Mouse (Mus musculus) embryo, embryonic 11.5 days (tissue): ENCODE measurements at regions not wholly inside any gene's neighbourhood (a gene's known extent, or its start where the extent isn't known, plus 50 kb on each side); places are given as distances from the start of the nearest gene placed in this dataset.

Source experiments
- DNase-seq: peaks from one replicate; pipeline ENCODE4 v3.0.0-alpha.2; 2012; ENCODE audit warnings: low read depth, low spot score

DNA sequence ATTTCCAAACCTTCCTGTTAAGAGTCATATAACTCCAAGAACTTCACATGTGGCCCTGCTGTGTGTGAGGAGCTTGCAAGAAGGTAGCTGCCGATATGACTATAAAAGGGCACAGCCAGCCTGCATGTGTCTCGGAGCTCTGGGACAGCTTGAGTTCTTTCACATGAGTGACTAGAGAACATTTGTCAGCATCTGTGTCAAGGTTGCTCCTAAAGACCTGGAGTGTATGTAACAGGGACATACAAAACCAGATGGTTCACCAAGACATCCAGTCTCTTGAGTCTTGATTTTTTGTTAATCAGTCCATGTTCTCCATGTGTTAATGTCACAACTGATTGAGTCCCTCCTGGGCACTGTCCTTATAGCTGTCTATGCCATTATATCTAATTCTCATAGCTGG, 126.2 kb upstream of the Pcsk2 start:
- DNase-seq = no peak

DNA sequence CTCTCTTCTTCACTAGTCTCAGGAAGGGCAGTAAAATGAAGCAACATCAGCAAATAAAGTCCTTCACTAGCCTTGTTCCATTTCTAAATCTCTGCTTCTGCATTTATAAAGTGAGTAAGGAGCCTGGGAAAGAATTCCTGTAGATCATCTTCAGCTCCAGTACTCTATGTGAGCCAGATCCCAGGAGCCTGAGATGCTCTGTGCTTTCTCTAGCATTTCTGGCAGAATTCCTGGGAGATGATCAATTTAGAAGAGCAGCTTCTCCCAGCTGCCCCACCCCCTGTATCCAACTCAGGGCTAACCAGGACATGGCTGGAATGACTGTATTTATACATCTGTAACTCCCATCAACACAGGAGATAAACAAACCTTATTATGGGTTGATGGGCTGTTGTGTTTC, 95.3 kb upstream of the Pcsk2 start:
- no peak for DNase-seq

DNA sequence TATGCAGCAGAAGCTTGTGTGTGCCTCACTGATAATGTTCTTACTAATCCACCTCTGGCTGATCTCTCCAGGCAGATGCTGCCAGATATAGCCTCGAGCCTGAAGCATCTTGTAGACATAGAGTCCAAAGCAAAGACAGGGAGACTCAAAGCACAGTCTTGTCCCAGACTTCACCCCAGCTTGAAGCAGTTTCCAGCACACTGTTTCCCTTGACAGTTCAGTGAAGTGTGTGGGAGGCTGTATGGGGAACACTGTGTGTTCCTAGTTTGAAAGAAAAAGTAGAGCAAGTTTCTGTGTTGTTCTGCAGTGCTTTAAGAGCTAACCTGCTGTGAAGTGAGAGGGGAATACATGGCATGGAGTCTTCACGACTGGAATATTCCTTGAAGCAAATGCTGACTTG, 94.7 kb upstream of the Pcsk2 start:
- DNase-seq = no peak

DNA sequence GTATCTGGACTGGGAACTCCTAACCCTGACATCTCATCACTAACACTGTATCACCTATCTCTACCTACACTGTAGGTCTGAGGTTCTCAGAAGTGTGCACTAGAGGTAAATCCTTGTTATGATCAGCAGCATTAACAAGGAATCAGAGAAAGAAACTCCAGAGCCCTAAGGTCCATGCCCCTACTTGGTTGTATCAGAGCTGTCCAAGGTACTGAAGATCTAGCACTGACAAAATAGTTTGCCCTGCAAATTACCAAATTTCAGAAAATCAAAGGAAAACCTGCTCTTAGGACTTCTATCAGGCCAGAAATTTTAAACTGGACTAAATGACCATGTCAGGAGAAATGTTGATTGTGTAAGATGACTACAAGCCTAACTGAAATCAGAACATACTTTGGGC, 94.3 kb upstream of the Pcsk2 start:
- peak; percentile 13 for DNase-seq

DNA sequence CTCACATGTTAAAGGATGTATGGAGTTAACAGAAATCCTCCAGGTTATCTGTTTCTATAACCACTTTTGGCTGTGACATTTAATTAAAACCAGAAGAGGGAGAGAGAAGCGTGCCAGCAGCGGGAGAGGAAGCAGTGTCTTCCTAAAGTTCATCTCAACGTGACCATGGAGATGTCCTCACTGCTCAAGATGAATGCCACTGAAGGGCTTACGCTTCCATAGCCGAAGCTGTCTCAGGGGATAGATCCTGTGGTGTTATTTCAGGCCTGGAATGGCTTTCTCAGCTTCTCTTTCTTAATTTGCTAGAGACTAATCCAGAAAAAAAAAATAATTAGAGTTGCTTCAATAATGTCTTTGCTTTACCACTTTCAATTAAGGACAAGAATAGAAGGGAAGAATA, 78.0 kb upstream of the Pcsk2 start:
- no peak for DNase-seq

- DNase-seq = no peak
Observed at GRCm38 (mm10) chr2:143471394-143471793, 74.6 kb upstream of the Pcsk2 start.

- no peak for DNase-seq
Observed at GRCm38 (mm10) chr2:143490830-143491229, 55.1 kb upstream of the Pcsk2 start.
